ENCODE assay signal across 1 mouse cellular context in the genomic region with DNA sequence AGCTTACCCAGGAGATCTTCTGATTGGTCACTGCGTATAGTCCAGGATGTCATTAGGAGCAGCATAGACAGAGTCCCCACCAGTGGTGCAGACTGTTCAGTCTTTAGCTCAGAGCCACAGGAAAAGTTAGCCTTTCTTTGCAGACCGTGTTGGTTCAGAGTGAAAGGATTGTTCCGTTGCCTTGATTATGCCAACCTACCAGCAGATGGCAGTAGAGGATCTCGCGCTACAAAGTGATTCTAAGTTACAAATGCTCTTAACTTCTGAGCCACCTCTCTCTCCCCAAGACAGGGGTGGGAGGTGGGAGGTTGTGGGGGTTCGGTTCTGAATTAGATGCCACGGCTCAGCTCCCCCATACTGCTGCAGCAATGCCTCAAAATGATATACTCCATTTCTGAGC.
TF ChIP-seq lines count a peak whose summit lies in the region.

No protein-coding gene starts in this region.

TF ChIP-seq in CH12.LX, 34 proteins besides CTCF, POLR2A, EP300 and RAD21 (continued from another document):
- no peak for TF ChIP-seq USF2 (conservative IDR thresholded peaks at IDR 0.05; ENCODE audit: low read depth, low read length)
- TF ChIP-seq JUN (IDR thresholded peaks at IDR 0.05; ENCODE audit: insufficient read depth, low read depth, low read length), result no peak
- no peak for TF ChIP-seq E2F4 (IDR thresholded peaks at IDR 0.05; ENCODE audit: insufficient replicate concordance, low read depth, low read length)
- TF ChIP-seq MAFK (IDR thresholded peaks at IDR 0.05; ENCODE audit: insufficient replicate concordance, low read length), result peak; percentile 59; the same call in 1 of the 2 replicates
- 0 out of 2 replicates have a peak, but pooled peaks have one; percentile 22 for TF ChIP-seq NRF1 (IDR thresholded peaks at IDR 0.05; ENCODE audit: low read depth, low read length)
